In the genomic region with DNA sequence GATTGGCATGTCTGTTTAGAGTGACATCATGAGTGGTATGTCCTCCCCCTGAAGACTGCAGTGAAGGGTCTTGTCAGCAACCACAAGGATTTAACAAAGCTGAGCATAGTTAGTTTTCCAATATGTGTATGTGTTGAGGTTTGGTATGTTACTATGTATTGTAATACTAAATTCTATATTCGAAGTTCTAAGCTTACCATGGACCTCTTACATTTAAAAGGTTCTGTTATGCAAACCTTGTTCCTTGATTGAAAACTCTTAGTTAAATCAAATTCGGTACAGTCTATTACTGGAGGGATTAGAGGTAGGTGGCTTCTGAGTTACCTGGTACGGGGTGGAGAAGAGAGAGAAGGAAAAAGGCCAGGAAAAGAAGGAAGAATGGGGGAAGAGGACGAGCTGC, we compare ENCODE assay signal across 8 mouse cellular contexts. TPM values are rescaled to one million over a fixed set of nuclear protein-coding genes. Genes with fewer than 3 reads are reported as not detected.
DNase-seq lines count a peak whose midpoint lies in the region; ATAC-seq and TF ChIP-seq lines count a peak whose summit lies in the region.

A gene (minus strand): TSS at position 101 of the 400 bp plus-strand sequence.

- H3K4me2 ChIP-seq in stomach, embryonic 14.5 days (replicated peaks; ENCODE audit: low read depth, low read length): no peak within 1 kb of the TSS
- no peak within 1 kb of the TSS for H3K4me2 ChIP-seq in stomach, postnatal 0 days (replicated peaks; ENCODE audit: low read depth)

- DNase-seq in cerebellum, adult 2 months: no peak
- no peak for DNase-seq in stomach, postnatal 0 days (ENCODE audit: low spot score)
- no peak for DNase-seq in limb, embryonic 10.5 days (ENCODE audit: low spot score)
- DNase-seq in cerebellum, postnatal 14 days: no peak
- DNase-seq in spleen, postnatal 10 days (ENCODE audit: low spot score in 2 of 2): no peak
- no peak for DNase-seq in gastrocnemius, postnatal 25 days

- no peak for TF ChIP-seq EP300 in stomach, postnatal 0 days (optimal IDR thresholded peaks at IDR 0.05)

- no peaks in the 10 kb centered on the region for H3K36me3 ChIP-seq in stomach, embryonic 14.5 days (ENCODE audit: control insufficient read depth, insufficient read depth, low read length)
- no peaks in the 10 kb centered on the region for H3K36me3 ChIP-seq in stomach, postnatal 0 days (ENCODE audit: control insufficient read depth, insufficient read depth, low read length)
- H3K36me3 ChIP-seq in limb, embryonic 10.5 days: no peaks in the 10 kb centered on the region

- no peak within 1 kb of the TSS for H3K4me3 ChIP-seq in cerebellum, adult 2 months (replicated peaks; ENCODE audit: insufficient read depth, low read depth, low read length)
- no peak within 1 kb of the TSS for H3K4me3 ChIP-seq in stomach, embryonic 14.5 days (ENCODE audit: low read depth, low read length)
- H3K4me3 ChIP-seq in stomach, postnatal 0 days (ENCODE audit: low read depth, low read length): no peak within 1 kb of the TSS
- no peak within 1 kb of the TSS for H3K4me3 ChIP-seq in limb, embryonic 10.5 days

- no peak within 1 kb of the TSS for H3K27ac ChIP-seq in cerebellum, adult 2 months (ENCODE audit: insufficient read depth, low read length)
- no peak within 1 kb of the TSS for H3K27ac ChIP-seq in stomach, embryonic 14.5 days (ENCODE audit: low read length)
- H3K27ac ChIP-seq in stomach, postnatal 0 days (replicated peaks): no peak within 1 kb of the TSS
- H3K27ac ChIP-seq in limb, embryonic 10.5 days: no peak within 1 kb of the TSS

- no peaks in the 10 kb centered on the region for H3K9me3 ChIP-seq in stomach, embryonic 14.5 days (ENCODE audit: control insufficient read depth, low read depth, low read length)
- no peaks in the 10 kb centered on the region for H3K9me3 ChIP-seq in stomach, postnatal 0 days (ENCODE audit: control insufficient read depth, low read length)
- no peaks in the 10 kb centered on the region for H3K9me3 ChIP-seq in limb, embryonic 10.5 days (replicated peaks)

- no peak for TF ChIP-seq POLR2A in cerebellum, adult 2 months (IDR thresholded peaks at IDR 0.05; ENCODE audit: borderline replicate concordance, insufficient read depth, low read length)

- no peak for ATAC-seq in cerebellum, adult (ENCODE audit: insufficient number of reproducible peaks, low FRiP score, low TSS enrichment)
- no peak for ATAC-seq in stomach, embryonic 14.5 days (ENCODE audit: insufficient number of reproducible peaks, insufficient read depth, low FRiP score, low read depth)
- no peak for ATAC-seq in stomach, postnatal 0 days (ENCODE audit: low FRiP score, low TSS enrichment)

- TF ChIP-seq CTCF in cerebellum, adult 2 months (IDR thresholded peaks at IDR 0.05; ENCODE audit: borderline replicate concordance, insufficient read depth, low read depth, low read length): no peak
- TF ChIP-seq CTCF in stomach, postnatal 0 days (IDR thresholded peaks at IDR 0.05; ENCODE audit: low read depth): no peak

- H3K27me3 ChIP-seq in cerebellum, adult 2 months (ENCODE audit: control insufficient read depth, insufficient read depth, low read length): no peaks in the 10 kb centered on the region
- no peaks in the 10 kb centered on the region for H3K27me3 ChIP-seq in stomach, embryonic 14.5 days (ENCODE audit: control insufficient read depth, insufficient read depth, low read length)
- no peaks in the 10 kb centered on the region for H3K27me3 ChIP-seq in stomach, postnatal 0 days (ENCODE audit: control insufficient read depth, insufficient read depth, low read length)
- H3K27me3 ChIP-seq in limb, embryonic 10.5 days (ENCODE audit: low read depth, poor library complexity, severe bottlenecking): no peaks in the 10 kb centered on the region

- no peaks in the 10 kb centered on the region for H3K4me1 ChIP-seq in cerebellum, adult 2 months (ENCODE audit: control insufficient read depth, insufficient read depth, low read length)
- no peaks in the 10 kb centered on the region for H3K4me1 ChIP-seq in stomach, embryonic 14.5 days (ENCODE audit: control insufficient read depth, insufficient read depth, low read length)
- no peaks in the 10 kb centered on the region for H3K4me1 ChIP-seq in stomach, postnatal 0 days (replicated peaks; ENCODE audit: control insufficient read depth, insufficient read depth)
- H3K4me1 ChIP-seq in limb, embryonic 10.5 days: peaks cover 2% of the 10 kb centered on the region; the same call in 1 of the 2 replicates

- no peak within 1 kb of the TSS for H3K9ac ChIP-seq in stomach, embryonic 14.5 days (replicated peaks; ENCODE audit: low read depth, low read length)
- no peak within 1 kb of the TSS for H3K9ac ChIP-seq in stomach, postnatal 0 days (ENCODE audit: low read length)

- WGBS in cerebellum, adult 2 months: 77% methylated on average over 4 of the region's 4 CpGs
- WGBS in stomach, embryonic 14.5 days: 81% methylated on average over 4 of the region's 4 CpGs
- 83% methylated on average over 4 of the region's 4 CpGs for whole genome bisulfite sequencing in stomach, postnatal 0 days
- WGBS in limb, embryonic 10.5 days: 87% methylated on average over 4 of the region's 4 CpGs

RNA-seq across cellular contexts. Expression of the gene that starts here (rescaled TPM):
- polyA plus RNA-seq in cerebellum, adult 2 months (2012; rRNA removed): 11.5 and 13.5 TPM in 2 replicates
- 12.3 and 13.6 TPM in 2 replicates for polyA plus RNA-seq in stomach, embryonic 14.5 days (2014; fragmentation: Nextera tagmentation; extraction: Ambion mirVana)
- polyA plus RNA-seq in stomach, postnatal 0 days (2015; fragmentation: Nextera tagmentation; extraction: Ambion mirVana): 3.8 and 4.0 TPM in 2 replicates
- 9.9 and 12.1 TPM in 2 replicates for polyA plus RNA-seq in limb, embryonic 10.5 days (2016; fragmentation: Nextera tagmentation; extraction: Ambion mirVana)
- 1 to 10 TPM; 2.2 to 4.0 TPM for total RNA-seq in gastrocnemius, postnatal 25 days (2021)
